Mouse (Mus musculus): ENCODE results near the gene Mlxip. TPM values are rescaled to one million over a fixed set of nuclear protein-coding genes. Genes with fewer than 3 reads are reported as not detected.

The Mlxip gene
- polyA plus RNA-seq, 1 experiment from 2014 or later: 18.4 TPM

- WGBS: 67% methylated on average over 9 of the region's 9 CpGs
- Histone ChIP-seq H3K27ac (no peak overlapping the region), H3K4me1 (replicated peaks) (peaks cover 13% of the 10 kb centered on the region), H3K4me2 (no peak overlapping the region), H3K9me3 (no peaks in the 10 kb centered on the region), H3K9ac (no peak overlapping the region), H3K27me3 (peaks cover 13% of the 10 kb centered on the region), H3K4me3 (no peak overlapping the region), H3K36me3 (no peaks in the 10 kb centered on the region)
- no peak for ATAC-seq (ENCODE audit: low FRiP score)
Observed at GRCm38 (mm10) chr5:123489935-123490334, 95.3 kb downstream of the Mlxip start.

GRCm38 (mm10) chr5:123499717-123500116, 105.1 kb downstream of the Mlxip start:
- no peak overlapping the region for H3K4me3 ChIP-seq
- no peak overlapping the region for H3K27ac ChIP-seq
- no peaks in the 10 kb centered on the region for H3K36me3 ChIP-seq
- no peak overlapping the region for H3K4me2 ChIP-seq
- H3K9me3 ChIP-seq: no peaks in the 10 kb centered on the region
- peaks cover 16% of the 10 kb centered on the region for H3K4me1 ChIP-seq (replicated peaks)
- H3K9ac ChIP-seq: no peak overlapping the region
- ATAC-seq (ENCODE audit: low FRiP score): no peak
- 52% methylated on average over 4 of the region's 4 CpGs for WGBS
- peaks cover 28% of the 10 kb centered on the region for H3K27me3 ChIP-seq

GRCm38 (mm10) chr5:123501973-123502372, 107.4 kb downstream of the Mlxip start:
- peaks cover 12% of the 10 kb centered on the region for H3K4me1 ChIP-seq (replicated peaks)
- no peak overlapping the region for H3K9ac ChIP-seq
- no peak overlapping the region for H3K4me2 ChIP-seq
- no peaks in the 10 kb centered on the region for H3K36me3 ChIP-seq
- no peak overlapping the region for H3K27ac ChIP-seq
- WGBS: 78% methylated on average over 4 of the region's 4 CpGs
- no peak overlapping the region for H3K4me3 ChIP-seq
- ATAC-seq (ENCODE audit: low FRiP score): no peak
- no peaks in the 10 kb centered on the region for H3K9me3 ChIP-seq
- H3K27me3 ChIP-seq: peaks cover 31% of the 10 kb centered on the region

Other genes with a start within 250 kb of the Mlxip start
- gene Psmd9, start 225.4 kb upstream of the Mlxip start, polyA plus RNA-seq (2015; fragmentation: Nextera tagmentation; extraction: Ambion mirVana): 76.0 and 79.3 TPM in 2 replicates
- not detected in 2 replicates for gene Hpd, start 212.1 kb upstream of the Mlxip start, polyA plus RNA-seq (2015; fragmentation: Nextera tagmentation; extraction: Ambion mirVana)
- 1.9 and 2.4 TPM in 2 replicates for gene Wdr66, start 142.7 kb upstream of the Mlxip start, polyA plus RNA-seq (2015; fragmentation: Nextera tagmentation; extraction: Ambion mirVana)
- 47.1 and 48.6 TPM in 2 replicates for gene Bcl7a, start 51.0 kb upstream of the Mlxip start, polyA plus RNA-seq (2015; fragmentation: Nextera tagmentation; extraction: Ambion mirVana)
- gene Lrrc43, start 94.5 kb downstream of the Mlxip start, polyA plus RNA-seq (2015; fragmentation: Nextera tagmentation; extraction: Ambion mirVana): 0.16 and 0.22 TPM in 2 replicates
- not detected in 2 replicates for gene Il31, start 94.7 kb downstream of the Mlxip start, polyA plus RNA-seq (2015; fragmentation: Nextera tagmentation; extraction: Ambion mirVana)
- gene B3gnt4, start 115.7 kb downstream of the Mlxip start, polyA plus RNA-seq (2015; fragmentation: Nextera tagmentation; extraction: Ambion mirVana): 1.1 and 1.6 TPM in 2 replicates
- 119 and 120 TPM in 2 replicates for gene Diablo, start 129.4 kb downstream of the Mlxip start, polyA plus RNA-seq (2015; fragmentation: Nextera tagmentation; extraction: Ambion mirVana)
- gene Gm49027, start 130.7 kb downstream of the Mlxip start, polyA plus RNA-seq (2015; fragmentation: Nextera tagmentation; extraction: Ambion mirVana): 3.5 and 4.8 TPM in 2 replicates
- gene Vps33a, start 178.2 kb downstream of the Mlxip start, polyA plus RNA-seq (2015; fragmentation: Nextera tagmentation; extraction: Ambion mirVana): 39.9 and 44.9 TPM in 2 replicates

Data from hindbrain, embryonic 13.5 days (tissue).